Mouse (Mus musculus) midbrain, postnatal 0 days (tissue): ENCODE data around the gene Plekhs1. TPM values are rescaled to one million over a fixed set of nuclear protein-coding genes. Genes with fewer than 3 reads are reported as not detected.

Experiments
- ATAC-seq: fragments of 200-750 bp; cut with Nextera tagmentation; 2 replicates; pipeline ENCODE4 v1.8.0; 2017; ENCODE audit warnings: moderate number of reproducible peaks, mild to moderate bottlenecking, moderate TSS enrichment, moderate library complexity; ENCODE audit not compliant: low FRiP score
- DNase-seq: peaks from one replicate; pipeline ENCODE4 v3.0.0-alpha.2; 2015; ENCODE audit warnings: low spot score
- H3K27ac ChIP-seq: fragments of 300-500 bp; sonication (generic); 2 replicates; pipeline ENCODE4 v1.5.1; 2014; ENCODE audit warnings: low read depth, mild to moderate bottlenecking, low read length, mixed read lengths
- H3K27me3 ChIP-seq: fragments of 300-500 bp; sonication (generic); 2 replicates; pipeline ENCODE4 v1.6.1; 2014; ENCODE audit warnings: low read length, control low read depth, mixed read lengths; ENCODE audit not compliant: insufficient read depth
- H3K36me3 ChIP-seq: fragments of 300-500 bp; sonication (generic); 2 replicates; pipeline ENCODE4 v1.6.1; 2014; ENCODE audit warnings: low read length, control low read depth, mixed read lengths; ENCODE audit not compliant: insufficient read depth
- H3K4me1 ChIP-seq: fragments of 300-500 bp; sonication (generic); 2 replicates; pipeline ENCODE4 v1.6.1; 2014; ENCODE audit warnings: mild to moderate bottlenecking, control low read depth, antibody characterized with exemption, low read length, mixed read lengths; ENCODE audit not compliant: insufficient read depth
- H3K4me2 ChIP-seq: fragments of 300-500 bp; sonication (generic); 2 replicates; pipeline ENCODE4 v1.6.1; 2014; ENCODE audit warnings: low read depth, mild to moderate bottlenecking, low read length, mixed read lengths; ENCODE audit not compliant: poor library complexity, severe bottlenecking
- H3K4me3 ChIP-seq: fragments of 300-500 bp; sonication (generic); 2 replicates; pipeline ENCODE4 v1.5.1; 2014; ENCODE audit warnings: low read depth, mild to moderate bottlenecking, low read length, moderate library complexity
- H3K9ac ChIP-seq: fragments of 300-500 bp; sonication (generic); replicated peaks from 2 replicates; pipeline ENCODE4 v1.6.1; 2014; ENCODE audit warnings: mild to moderate bottlenecking, low read length, moderate library complexity, mixed read lengths; ENCODE audit not compliant: poor library complexity, severe bottlenecking
- H3K9me3 ChIP-seq: fragments of 300-500 bp; sonication (generic); 2 replicates; pipeline ENCODE4 v1.6.1; 2016; ENCODE audit warnings: low read length, control low read depth
- CTCF ChIP-seq: IDR thresholded peaks from 2 replicates; pipeline ENCODE4 v1.5.1; 2016; ENCODE audit warnings: antibody characterized with exemption, mild to moderate bottlenecking
- WGBS: fragments of 180-500 bp; shearing (Covaris S2); extraction: QIAGEN DNeasy Blood & Tissue Kit; methylation state at CpG from one replicate; pipeline ENCODE4 v1.1.7; 2014; 5-methylcytosine and 5-hydroxymethylcytosine counted together
- polyA plus RNA-seq: library from polyadenylated mRNA; unstranded; fragments of >200 nt; fragmentation: Nextera tagmentation; extraction: Ambion mirVana; gene quantifications from 2 replicates; pipeline ENCODE4 v1.2.1, GENCODE M21; 2015
- total RNA-seq: library from RNA; depleted of rRNA; stranded (reverse); fragments of >200 nt; gene quantifications from 2 replicates; pipeline ENCODE4 v1.2.3, GENCODE M21; 2014

Gene Plekhs1
- total and polyA plus RNA-seq, 2 experiments from 2014 or later: 0.26 to 0.38 TPM

DNA sequence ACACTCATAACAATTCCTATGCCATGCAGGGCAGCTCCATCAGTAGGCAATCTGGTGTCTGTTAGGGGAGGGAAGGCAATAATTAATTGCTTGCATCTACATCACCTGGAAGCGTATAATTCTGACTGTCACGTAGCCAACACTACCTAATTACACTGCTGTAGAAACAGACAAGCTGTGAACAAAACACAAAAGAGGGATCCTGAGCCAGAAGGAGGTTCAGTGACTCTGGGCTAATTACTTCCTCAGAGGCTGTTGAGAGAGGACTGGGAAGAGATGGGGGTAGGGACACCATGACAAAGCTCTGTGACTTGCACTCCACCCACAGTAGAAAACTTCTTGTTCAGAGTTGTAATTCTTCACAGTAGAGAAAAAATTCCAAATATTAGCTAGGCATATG lies 15.1 kb downstream of the Plekhs1 start:
- H3K4me3 ChIP-seq: no peak overlapping the region
- ATAC-seq (no peak), DNase-seq (peak; percentile 74)
- H3K4me1 ChIP-seq: 0 out of 2 replicates have a peak, but pooled peaks cover 3% of the 10 kb centered on the region
- no peak overlapping the region for H3K9ac ChIP-seq
- no peaks in the 10 kb centered on the region for H3K36me3 ChIP-seq
- 35% methylated on average over 2 of the region's 2 CpGs for WGBS
- H3K4me2 ChIP-seq: no peak overlapping the region
- H3K27ac ChIP-seq: no peak overlapping the region
- TF ChIP-seq CTCF: no peak
- no peaks in the 10 kb centered on the region for H3K27me3 ChIP-seq
- H3K9me3 ChIP-seq: no peaks in the 10 kb centered on the region

DNA sequence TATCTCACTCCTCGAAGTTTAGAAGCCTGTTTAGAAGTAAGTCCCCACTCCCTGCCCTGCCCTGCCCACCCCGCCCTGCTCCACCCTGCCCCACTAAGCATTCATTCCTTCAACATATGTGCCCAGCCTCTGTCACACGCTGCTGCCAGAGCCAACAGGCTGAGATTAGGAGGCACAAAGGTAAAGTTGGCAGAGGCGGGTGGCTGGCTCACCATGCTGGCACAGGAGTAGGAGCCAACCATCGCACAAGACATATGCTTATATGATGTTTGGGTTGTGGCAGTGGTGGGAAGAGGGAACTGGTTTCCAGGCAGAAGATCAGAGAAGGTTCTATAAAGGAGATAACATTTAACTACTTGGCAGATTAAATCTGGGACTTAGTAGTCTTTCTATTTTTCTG lies 15.8 kb downstream of the Plekhs1 start:
- 0 out of 2 replicates have a peak, but pooled peaks cover 3% of the 10 kb centered on the region for H3K4me1 ChIP-seq
- ATAC-seq (no peak), DNase-seq (no peak)
- H3K27me3 ChIP-seq: no peaks in the 10 kb centered on the region
- H3K27ac ChIP-seq: no peak overlapping the region
- H3K9ac ChIP-seq: no peak overlapping the region
- no peak overlapping the region for H3K4me3 ChIP-seq
- 84% methylated on average over 5 of the region's 5 CpGs for whole genome bisulfite sequencing
- no peak for TF ChIP-seq CTCF
- no peaks in the 10 kb centered on the region for H3K36me3 ChIP-seq
- no peaks in the 10 kb centered on the region for H3K9me3 ChIP-seq
- no peak overlapping the region for H3K4me2 ChIP-seq

DNA sequence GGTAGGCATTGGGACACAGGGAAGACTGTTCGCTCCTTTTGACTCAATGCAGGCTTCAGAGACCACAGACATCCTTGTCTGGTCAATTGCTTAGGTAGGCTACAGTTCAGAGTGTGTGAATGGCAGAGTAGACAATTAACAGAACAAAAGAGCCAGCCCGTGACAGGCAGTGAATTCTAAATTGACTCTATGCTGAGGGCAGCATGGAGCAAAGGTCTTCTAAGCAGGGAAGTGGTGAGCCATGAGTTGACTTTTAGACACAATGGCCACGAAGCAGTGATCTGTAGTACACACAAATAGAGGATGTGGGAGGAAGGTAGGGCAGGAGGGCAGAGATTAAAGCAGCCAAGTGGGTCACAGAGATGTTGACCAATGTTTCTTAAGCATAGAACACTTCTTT lies 16.4 kb downstream of the Plekhs1 start:
- 39% methylated on average over 3 of the region's 3 CpGs for WGBS
- Histone ChIP-seq H3K9me3 (no peaks in the 10 kb centered on the region), H3K36me3 (no peaks in the 10 kb centered on the region), H3K27ac (no peak overlapping the region), H3K4me3 (no peak overlapping the region), H3K9ac (no peak overlapping the region), H3K27me3 (no peaks in the 10 kb centered on the region), H3K4me1 (0 out of 2 replicates have a peak, but pooled peaks cover 3% of the 10 kb centered on the region), H3K4me2 (no peak overlapping the region)
- no peak for DNase-seq
- no peak for ATAC-seq
- TF ChIP-seq CTCF: no peak

DNA sequence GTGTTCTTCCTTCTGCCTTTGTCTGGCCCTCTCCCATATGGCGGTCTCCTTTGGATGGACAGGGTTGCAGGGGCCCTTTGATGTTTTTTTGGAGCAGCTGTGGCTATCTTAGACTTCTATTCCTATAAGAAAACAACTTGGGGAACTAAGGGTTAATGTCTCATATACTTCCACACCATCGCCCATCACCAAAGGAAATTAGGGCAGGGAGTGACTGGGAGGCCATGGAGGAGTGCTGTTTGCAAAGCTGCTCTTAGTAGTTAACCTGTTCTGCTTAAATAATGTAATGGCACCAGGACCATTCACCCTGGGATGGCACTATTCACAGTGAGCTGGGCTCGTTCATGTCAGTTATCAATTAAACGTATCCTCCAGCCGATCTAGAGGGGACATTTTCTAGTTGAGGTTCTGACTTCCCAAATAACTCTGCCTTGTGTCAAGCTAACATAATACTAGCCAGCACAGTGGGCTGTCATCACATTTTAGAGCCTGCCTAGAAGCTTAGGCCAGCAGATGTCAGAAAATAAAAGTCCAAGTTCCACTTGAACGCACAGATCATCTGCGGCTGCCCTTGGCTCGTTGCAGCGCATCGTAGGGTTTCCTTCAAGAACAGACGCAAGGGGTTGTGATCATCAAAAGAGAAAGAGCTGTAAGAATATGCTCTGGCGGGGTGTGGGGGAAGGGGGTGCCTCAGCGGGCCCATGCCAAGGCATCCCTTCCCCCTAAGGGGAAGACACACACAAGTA lies 23.4 kb downstream of the Plekhs1 start:
- Histone ChIP-seq H3K4me1 (peaks cover 3% of the 10 kb centered on the region; the same call in 1 of the 2 replicates), H3K36me3 (no peaks in the 10 kb centered on the region), H3K9ac (no peak overlapping the region), H3K4me3 (no peak overlapping the region), H3K27ac (no peak overlapping the region), H3K27me3 (no peaks in the 10 kb centered on the region), H3K4me2 (no peak overlapping the region), H3K9me3 (no peaks in the 10 kb centered on the region)
- TF ChIP-seq CTCF: no peak
- ATAC-seq (no peak), DNase-seq (peak; percentile 72)
- 46% methylated on average over 13 of the region's 13 CpGs for WGBS

DNA sequence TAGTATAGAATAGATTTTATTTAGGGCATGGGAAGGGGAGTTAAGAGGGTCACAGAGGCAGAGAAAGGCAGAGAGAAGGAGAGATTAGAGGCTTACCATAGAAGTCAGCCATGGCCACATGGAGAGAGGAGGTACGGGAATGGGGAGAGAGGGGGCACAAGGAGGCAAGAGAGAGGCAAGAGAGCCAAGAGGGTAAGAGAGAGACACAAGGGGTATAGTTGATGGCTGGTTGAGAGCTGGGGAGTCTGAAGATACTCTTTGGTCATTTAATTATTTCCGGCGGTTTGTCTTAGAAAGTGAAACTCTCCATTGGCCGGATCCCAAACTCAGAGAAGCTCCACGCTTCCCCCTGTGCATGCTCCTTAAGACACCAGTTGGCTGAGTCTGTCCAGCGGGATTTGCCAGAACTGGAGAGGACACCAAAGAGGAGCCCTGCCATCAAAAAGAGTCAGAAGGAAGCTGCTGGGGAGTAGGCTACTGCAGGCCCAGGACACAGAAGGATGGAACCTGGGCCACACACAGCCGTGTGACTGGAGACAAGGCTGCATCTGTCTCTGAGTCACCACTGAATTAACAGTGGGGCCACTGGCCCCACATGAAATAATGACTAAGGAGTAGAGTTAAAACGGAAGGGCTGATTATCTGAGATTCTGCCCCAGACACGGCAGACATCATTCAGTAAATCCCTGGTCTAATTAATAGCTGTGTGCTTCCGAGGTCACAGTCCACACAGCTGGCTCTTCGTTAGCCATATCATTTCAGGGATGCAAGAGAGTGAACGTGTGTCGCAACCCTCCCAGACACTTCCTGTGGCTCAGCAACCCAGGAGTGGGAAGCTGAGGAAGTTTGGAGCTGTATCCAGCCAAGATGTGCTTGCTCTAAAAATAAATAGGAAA lies 24.2 kb downstream of the Plekhs1 start:
- WGBS: 46% methylated on average over 13 of the region's 13 CpGs
- no peak overlapping the region for H3K27ac ChIP-seq
- peak; percentile 40 for DNase-seq
- H3K4me3 ChIP-seq: no peak overlapping the region
- no peaks in the 10 kb centered on the region for H3K9me3 ChIP-seq
- peaks cover 3% of the 10 kb centered on the region; the same call in 1 of the 2 replicates for H3K4me1 ChIP-seq
- TF ChIP-seq CTCF: no peak
- ATAC-seq: no peak; the same call in 1 of the 2 replicates
- H3K9ac ChIP-seq: no peak overlapping the region
- no peaks in the 10 kb centered on the region for H3K36me3 ChIP-seq
- H3K4me2 ChIP-seq: no peak overlapping the region
- no peaks in the 10 kb centered on the region for H3K27me3 ChIP-seq

DNA sequence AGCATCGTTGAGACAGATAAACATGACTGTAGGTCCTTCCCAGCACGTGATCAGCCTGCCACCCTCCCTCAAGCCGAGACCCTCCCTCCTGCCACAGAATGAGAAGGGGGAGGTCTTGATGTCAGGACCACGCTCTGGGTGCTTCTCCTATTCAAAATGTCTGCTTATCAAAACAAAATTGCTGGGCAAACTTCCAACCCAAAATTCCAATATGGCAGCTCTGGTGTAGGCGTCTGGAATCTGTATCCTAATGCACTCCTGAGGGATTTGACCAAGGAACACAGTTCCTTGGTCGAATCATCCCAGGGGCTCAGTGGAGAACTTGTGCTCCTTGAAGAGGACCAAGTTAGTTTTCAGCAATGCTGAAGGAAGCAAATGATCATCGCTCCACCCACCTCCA lies 25.5 kb downstream of the Plekhs1 start:
- WGBS: 88% methylated on average over 7 of the region's 7 CpGs
- no peak overlapping the region for H3K4me3 ChIP-seq
- H3K4me1 ChIP-seq: peaks cover 3% of the 10 kb centered on the region; the same call in 1 of the 2 replicates
- H3K9me3 ChIP-seq: no peaks in the 10 kb centered on the region
- no peaks in the 10 kb centered on the region for H3K36me3 ChIP-seq
- DNase-seq (no peak), ATAC-seq (no peak)
- no peak for TF ChIP-seq CTCF
- no peak overlapping the region for H3K4me2 ChIP-seq
- no peak overlapping the region for H3K27ac ChIP-seq
- H3K9ac ChIP-seq: no peak overlapping the region
- H3K27me3 ChIP-seq: no peaks in the 10 kb centered on the region
